Mouse (Mus musculus): ENCODE measurements around the gene Tmem165. TPM values are rescaled to one million over a fixed set of nuclear protein-coding genes. Genes with fewer than 3 reads are reported as not detected.

Tmem165 gene
- polyA plus RNA-seq, 1 experiment from 2014 or later = 65.3 TPM

Other genes starting within 250 kb of the Tmem165 start
- gene Kdr, start 205.4 kb upstream of the Tmem165 start, polyA plus RNA-seq (2014; fragmentation: Nextera tagmentation; extraction: Ambion mirVana) = 25.8 and 29.0 TPM in 2 replicates
- gene Srd5a3, start 43.6 kb upstream of the Tmem165 start, polyA plus RNA-seq (2014; fragmentation: Nextera tagmentation; extraction: Ambion mirVana) = 16.0 and 16.3 TPM in 2 replicates
- 16.5 and 19.2 TPM in 2 replicates for gene Clock, start 120.9 kb downstream of the Tmem165 start, polyA plus RNA-seq (2014; fragmentation: Nextera tagmentation; extraction: Ambion mirVana)
- gene Pdcl2, start 147.3 kb downstream of the Tmem165 start, polyA plus RNA-seq (2014; fragmentation: Nextera tagmentation; extraction: Ambion mirVana) = not detected in 2 replicates
- gene Nmu, start 179.9 kb downstream of the Tmem165 start, polyA plus RNA-seq (2014; fragmentation: Nextera tagmentation; extraction: Ambion mirVana) = 1.8 and 2.2 TPM in 2 replicates